Mouse (Mus musculus): ENCODE measurements around the gene Nfib. TPM values are rescaled to one million over a fixed set of nuclear protein-coding genes. Genes with fewer than 3 reads are reported as not detected.

The Nfib gene
- total and polyA plus RNA-seq, 3 experiments = 0.16 TPM; not detected in 2

DNA sequence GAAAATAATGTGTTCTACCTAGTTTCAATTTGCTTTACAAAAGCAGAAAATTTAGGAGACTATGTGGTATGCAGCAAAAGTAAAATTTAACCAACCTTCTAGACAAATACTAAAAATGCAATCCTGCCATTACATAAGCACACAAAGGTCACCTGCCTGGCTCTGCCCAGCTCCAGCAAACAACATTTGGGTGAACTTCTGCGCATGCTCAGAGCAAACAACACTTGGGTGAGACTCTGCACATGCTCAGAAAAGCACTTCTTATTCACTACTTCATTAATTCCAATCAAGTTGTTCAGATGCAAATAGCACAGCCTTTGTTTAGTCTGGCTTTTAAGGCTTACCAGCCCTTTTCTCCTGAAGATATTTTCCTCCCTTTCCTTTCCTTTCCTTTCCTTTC lies 323.8 kb downstream of the Nfib start:
- ATAC-seq (ENCODE audit: extremely low read depth, insufficient number of reproducible peaks, low FRiP score, poor library complexity, severe bottlenecking) = no peak
- no peak overlapping the region for H3K4me3 ChIP-seq (ENCODE audit: low read depth, low read length)
- no peaks in the 10 kb centered on the region for H3K27me3 ChIP-seq (ENCODE audit: insufficient read depth, low read length)
- peaks cover 10% of the 10 kb centered on the region for H3K9me3 ChIP-seq (replicated peaks)
- TF ChIP-seq GATA2 (IDR thresholded peaks at IDR 0.05; ENCODE audit: borderline replicate concordance, low read depth, low read length) = no peak
- no peak for TF ChIP-seq TAL1 (conservative IDR thresholded peaks at IDR 0.05; ENCODE audit: low read depth, low read length)
- TF ChIP-seq GATA1 (IDR thresholded peaks at IDR 0.05; ENCODE audit: borderline replicate concordance, low read length) = no peak
- no peak for TF ChIP-seq POLR2AphosphoS5 (IDR thresholded peaks at IDR 0.05; ENCODE audit: insufficient replicate concordance, low read depth, low read length)
- no peak for TF ChIP-seq CTCF (IDR thresholded peaks at IDR 0.05; ENCODE audit: low read depth, low read length)
- DNase-seq (ENCODE audit: low spot score) = no peak
- H3K36me3 ChIP-seq (replicated peaks) = no peaks in the 10 kb centered on the region
- no peaks in the 10 kb centered on the region for H3K4me1 ChIP-seq (ENCODE audit: insufficient read depth, low read depth, low read length)

DNA sequence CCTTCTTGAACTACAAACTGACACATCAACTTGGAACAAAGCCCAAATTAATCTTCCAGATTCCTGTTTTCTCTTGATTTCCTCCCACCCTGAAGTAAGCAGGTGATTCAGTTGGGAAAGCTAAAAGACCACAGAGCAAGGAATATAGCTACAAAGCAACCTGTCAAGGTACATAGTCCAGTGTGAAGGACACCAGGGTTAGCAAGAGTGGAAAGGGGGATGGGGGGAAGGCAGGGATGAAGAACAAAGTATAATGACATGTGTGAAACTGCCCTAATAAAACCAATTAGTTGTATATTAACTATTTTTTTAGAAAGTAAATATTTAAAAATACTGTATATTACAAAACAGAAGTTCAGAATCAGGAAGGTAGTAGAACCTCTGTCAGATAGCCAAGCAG lies 325.0 kb downstream of the Nfib start:
- DNase-seq (ENCODE audit: low spot score) = no peak
- no peak for TF ChIP-seq TAL1 (conservative IDR thresholded peaks at IDR 0.05; ENCODE audit: low read depth, low read length)
- TF ChIP-seq CTCF (IDR thresholded peaks at IDR 0.05; ENCODE audit: low read depth, low read length) = no peak
- TF ChIP-seq GATA2 (IDR thresholded peaks at IDR 0.05; ENCODE audit: borderline replicate concordance, low read depth, low read length) = no peak
- TF ChIP-seq POLR2AphosphoS5 (IDR thresholded peaks at IDR 0.05; ENCODE audit: insufficient replicate concordance, low read depth, low read length) = no peak
- no peak for TF ChIP-seq GATA1 (IDR thresholded peaks at IDR 0.05; ENCODE audit: borderline replicate concordance, low read length)
- H3K27me3 ChIP-seq (ENCODE audit: insufficient read depth, low read length) = no peaks in the 10 kb centered on the region
- H3K9me3 ChIP-seq (replicated peaks) = peaks cover 17% of the 10 kb centered on the region
- H3K36me3 ChIP-seq (replicated peaks) = no peaks in the 10 kb centered on the region
- no peaks in the 10 kb centered on the region for H3K4me1 ChIP-seq (ENCODE audit: insufficient read depth, low read depth, low read length)
- no peak for ATAC-seq (ENCODE audit: extremely low read depth, insufficient number of reproducible peaks, low FRiP score, poor library complexity, severe bottlenecking)
- no peak overlapping the region for H3K4me3 ChIP-seq (ENCODE audit: low read depth, low read length)

DNA sequence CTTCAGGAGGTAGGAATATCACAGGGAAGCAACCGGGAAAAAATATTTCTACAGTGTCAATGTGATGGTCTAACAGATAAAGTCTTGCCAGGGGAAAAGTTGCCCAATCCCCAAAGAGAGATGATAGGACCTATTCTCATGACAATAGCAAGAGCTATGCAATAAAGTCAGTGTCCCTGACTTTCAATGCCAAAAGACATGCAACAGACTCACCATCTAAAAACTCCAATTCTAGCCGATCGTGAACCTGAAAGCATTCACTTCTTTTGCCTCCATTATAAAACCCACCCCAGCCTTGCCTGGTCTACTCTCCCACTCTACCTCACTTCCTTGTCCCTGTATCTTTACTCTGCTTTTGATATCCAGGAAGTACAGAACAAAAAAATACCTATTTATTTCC lies 327.5 kb downstream of the Nfib start:
- Histone ChIP-seq H3K9me3 (replicated peaks) (peaks cover 18% of the 10 kb centered on the region), H3K27me3 (ENCODE audit: insufficient read depth, low read length) (no peaks in the 10 kb centered on the region), H3K4me1 (ENCODE audit: insufficient read depth, low read depth, low read length) (no peaks in the 10 kb centered on the region), H3K36me3 (replicated peaks) (no peaks in the 10 kb centered on the region), H3K4me3 (ENCODE audit: low read depth, low read length) (no peak overlapping the region)
- TF ChIP-seq CTCF (IDR thresholded peaks at IDR 0.05; ENCODE audit: low read depth, low read length) = no peak
- no peak for TF ChIP-seq GATA1 (IDR thresholded peaks at IDR 0.05; ENCODE audit: borderline replicate concordance, low read length)
- TF ChIP-seq POLR2AphosphoS5 (IDR thresholded peaks at IDR 0.05; ENCODE audit: insufficient replicate concordance, low read depth, low read length) = no peak
- TF ChIP-seq GATA2 (IDR thresholded peaks at IDR 0.05; ENCODE audit: borderline replicate concordance, low read depth, low read length) = no peak
- no peak for TF ChIP-seq TAL1 (conservative IDR thresholded peaks at IDR 0.05; ENCODE audit: low read depth, low read length)
- ATAC-seq (ENCODE audit: extremely low read depth, insufficient number of reproducible peaks, low FRiP score, poor library complexity, severe bottlenecking) (no peak), DNase-seq (ENCODE audit: low spot score) (no peak)

DNA sequence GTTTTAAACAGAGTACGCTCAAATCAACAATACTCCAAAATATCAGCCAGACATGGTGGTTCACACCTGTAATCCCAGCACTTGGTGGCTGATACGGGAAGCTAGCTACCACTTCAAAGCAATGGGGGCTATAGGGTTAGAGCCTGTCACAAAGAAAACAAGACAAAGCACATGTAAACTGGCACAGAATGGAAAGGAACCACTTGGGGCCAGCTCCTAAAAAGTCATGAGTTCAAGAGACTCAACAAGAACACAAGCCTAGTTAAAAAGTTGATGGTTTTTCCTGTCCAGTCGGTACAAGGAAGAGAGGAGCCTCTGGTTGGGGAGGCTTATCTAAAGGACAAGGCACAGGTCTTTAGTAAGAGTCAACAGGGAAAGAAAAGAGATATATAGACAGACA lies 327.9 kb downstream of the Nfib start:
- DNase-seq (ENCODE audit: low spot score) = no peak
- TF ChIP-seq TAL1 (conservative IDR thresholded peaks at IDR 0.05; ENCODE audit: low read depth, low read length) (no peak), GATA2 (IDR thresholded peaks at IDR 0.05; ENCODE audit: borderline replicate concordance, low read depth, low read length) (no peak), CTCF (IDR thresholded peaks at IDR 0.05; ENCODE audit: low read depth, low read length) (no peak), GATA1 (IDR thresholded peaks at IDR 0.05; ENCODE audit: borderline replicate concordance, low read length) (no peak), POLR2AphosphoS5 (IDR thresholded peaks at IDR 0.05; ENCODE audit: insufficient replicate concordance, low read depth, low read length) (no peak)
- ATAC-seq (ENCODE audit: extremely low read depth, insufficient number of reproducible peaks, low FRiP score, poor library complexity, severe bottlenecking) = no peak
- Histone ChIP-seq H3K4me1 (ENCODE audit: insufficient read depth, low read depth, low read length) (no peaks in the 10 kb centered on the region), H3K9me3 (replicated peaks) (peaks cover 18% of the 10 kb centered on the region), H3K27me3 (ENCODE audit: insufficient read depth, low read length) (no peaks in the 10 kb centered on the region), H3K4me3 (ENCODE audit: low read depth, low read length) (no peak overlapping the region), H3K36me3 (replicated peaks) (no peaks in the 10 kb centered on the region)

DNA sequence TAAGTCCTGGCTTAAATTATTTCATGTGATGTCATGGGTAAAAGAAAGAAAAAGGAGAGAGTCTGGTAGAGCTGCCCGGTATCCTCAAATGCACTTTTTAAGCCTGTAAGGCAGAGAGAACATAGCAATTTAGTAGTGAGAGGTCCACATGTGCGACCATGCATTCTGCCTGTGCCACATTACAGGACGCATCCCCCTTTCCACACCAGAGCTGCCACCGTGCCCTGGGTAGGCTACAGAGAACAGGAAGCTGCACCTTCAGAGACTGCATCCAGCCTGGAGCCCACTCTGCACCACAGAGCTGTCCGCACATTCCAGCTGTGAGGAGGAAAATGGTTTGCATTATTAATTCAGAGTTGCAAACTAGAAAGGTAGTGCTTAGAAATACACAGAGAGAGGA lies 331.0 kb downstream of the Nfib start:
- TF ChIP-seq GATA1 (IDR thresholded peaks at IDR 0.05; ENCODE audit: borderline replicate concordance, low read length) = no peak
- no peak for DNase-seq (ENCODE audit: low spot score)
- no peak for ATAC-seq (ENCODE audit: extremely low read depth, insufficient number of reproducible peaks, low FRiP score, poor library complexity, severe bottlenecking)
- Histone ChIP-seq H3K27me3 (ENCODE audit: insufficient read depth, low read length) (no peaks in the 10 kb centered on the region), H3K36me3 (replicated peaks) (no peaks in the 10 kb centered on the region), H3K9me3 (replicated peaks) (peaks cover 20% of the 10 kb centered on the region), H3K4me1 (ENCODE audit: insufficient read depth, low read depth, low read length) (no peaks in the 10 kb centered on the region), H3K4me3 (ENCODE audit: low read depth, low read length) (no peak overlapping the region)

DNA sequence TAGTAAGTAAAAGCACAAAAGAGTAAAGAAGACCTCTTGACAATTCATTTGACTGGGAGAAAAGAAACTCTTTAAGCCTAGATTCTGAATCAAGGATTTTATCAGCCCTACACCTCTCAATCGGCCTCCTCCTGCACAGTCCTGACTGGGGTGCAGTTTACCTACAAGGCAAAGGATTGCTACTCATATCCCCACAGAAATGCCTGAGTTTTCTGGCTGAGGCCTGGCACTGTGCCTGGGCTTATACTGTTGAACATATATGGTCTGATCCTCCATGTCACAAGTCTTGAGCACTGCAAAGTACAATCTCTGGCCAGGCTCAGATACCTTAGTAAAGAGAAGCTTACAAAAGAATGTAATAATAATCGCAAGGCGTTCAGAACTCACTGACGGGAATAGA lies 333.3 kb downstream of the Nfib start:
- no peaks in the 10 kb centered on the region for H3K27me3 ChIP-seq (ENCODE audit: insufficient read depth, low read length)
- no peaks in the 10 kb centered on the region for H3K4me1 ChIP-seq (ENCODE audit: insufficient read depth, low read depth, low read length)
- ATAC-seq (ENCODE audit: extremely low read depth, insufficient number of reproducible peaks, low FRiP score, poor library complexity, severe bottlenecking) (no peak), DNase-seq (ENCODE audit: low spot score) (no peak)
- H3K4me3 ChIP-seq (ENCODE audit: low read depth, low read length) = no peak overlapping the region
- H3K36me3 ChIP-seq (replicated peaks) = no peaks in the 10 kb centered on the region
- TF ChIP-seq CTCF (IDR thresholded peaks at IDR 0.05; ENCODE audit: low read depth, low read length) = no peak
- TF ChIP-seq POLR2AphosphoS5 (IDR thresholded peaks at IDR 0.05; ENCODE audit: insufficient replicate concordance, low read depth, low read length) = no peak
- no peak for TF ChIP-seq TAL1 (conservative IDR thresholded peaks at IDR 0.05; ENCODE audit: low read depth, low read length)
- no peak for TF ChIP-seq GATA2 (IDR thresholded peaks at IDR 0.05; ENCODE audit: borderline replicate concordance, low read depth, low read length)
- no peak for TF ChIP-seq GATA1 (IDR thresholded peaks at IDR 0.05; ENCODE audit: borderline replicate concordance, low read length)
- peaks cover 24% of the 10 kb centered on the region for H3K9me3 ChIP-seq (replicated peaks)

DNA sequence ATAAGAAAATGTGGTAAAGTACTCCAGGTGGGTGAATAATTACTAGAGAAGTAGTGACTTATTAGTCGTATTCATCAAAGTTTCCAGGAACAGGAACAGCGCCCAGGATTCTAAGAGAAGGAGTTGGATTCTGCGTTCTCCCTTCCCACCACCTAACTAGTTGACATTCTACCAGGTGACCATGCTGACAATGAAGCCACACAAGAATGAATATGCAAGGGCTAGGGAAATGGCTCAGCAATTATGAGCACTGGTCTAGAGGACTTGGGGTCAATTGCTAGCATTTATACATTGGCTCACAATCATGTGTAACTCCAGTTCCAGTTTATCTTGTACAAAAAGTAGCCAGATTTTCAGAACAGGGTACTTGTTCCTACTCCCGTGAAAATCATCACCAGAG lies 334.1 kb downstream of the Nfib start:
- ATAC-seq (ENCODE audit: extremely low read depth, insufficient number of reproducible peaks, low FRiP score, poor library complexity, severe bottlenecking) (no peak), DNase-seq (ENCODE audit: low spot score) (no peak)
- Histone ChIP-seq H3K36me3 (replicated peaks) (no peaks in the 10 kb centered on the region), H3K9me3 (replicated peaks) (peaks cover 20% of the 10 kb centered on the region), H3K27me3 (ENCODE audit: insufficient read depth, low read length) (no peaks in the 10 kb centered on the region), H3K4me3 (ENCODE audit: low read depth, low read length) (no peak overlapping the region), H3K4me1 (ENCODE audit: insufficient read depth, low read depth, low read length) (no peaks in the 10 kb centered on the region)
- TF ChIP-seq GATA1 (IDR thresholded peaks at IDR 0.05; ENCODE audit: borderline replicate concordance, low read length) (no peak), GATA2 (IDR thresholded peaks at IDR 0.05; ENCODE audit: borderline replicate concordance, low read depth, low read length) (no peak), CTCF (IDR thresholded peaks at IDR 0.05; ENCODE audit: low read depth, low read length) (no peak), TAL1 (conservative IDR thresholded peaks at IDR 0.05; ENCODE audit: low read depth, low read length) (no peak), POLR2AphosphoS5 (IDR thresholded peaks at IDR 0.05; ENCODE audit: insufficient replicate concordance, low read depth, low read length) (no peak)

Measured in G1E (cell line).